In genomic region chr7:99523837-99524236, GRCm38 (mm10) we compare ENCODE assay signal across 20 mouse cellular contexts. TPM values are rescaled to one million over a fixed set of nuclear protein-coding genes. Genes with fewer than 3 reads are reported as not detected.
DNase-seq lines count a peak whose midpoint lies in the region; ATAC-seq and TF ChIP-seq lines count a peak whose summit lies in the region.
"Had no signal": no experiment of that assay in that cellular context is flagged by ENCODE, and none has a peak within 500 bp of the region (broad histone marks: within the 10 kb centered on the region; RNA-seq: fewer than 3 reads in every experiment).

No protein-coding gene starts in this region.

- no peak overlapping the region for H3K4me3 ChIP-seq in kidney, embryonic 14.5 days (ENCODE audit: low read length)
- H3K4me3 ChIP-seq in liver, adult 2 months (ENCODE audit: insufficient read depth, low read depth, low read length): no peak overlapping the region
- no peak overlapping the region for H3K4me3 ChIP-seq in liver, postnatal 0 days (ENCODE audit: low read depth, low read length)
- no peak overlapping the region for H3K4me3 ChIP-seq in lung, embryonic 16.5 days (ENCODE audit: low read length)
- H3K4me3 ChIP-seq: embryonic facial prominence, embryonic 10.5 days; forebrain, embryonic 13.5 days; heart, adult 2 months; heart, embryonic 15.5 days had no signal

- no peaks in the 10 kb centered on the region for H3K4me1 ChIP-seq in kidney, embryonic 14.5 days (ENCODE audit: control insufficient read depth, insufficient read depth, low read length)
- peaks cover 2% of the 10 kb centered on the region; the same call in 1 of the 2 replicates for H3K4me1 ChIP-seq in liver, adult 2 months (ENCODE audit: control insufficient read depth, insufficient read depth, low read length)
- peaks cover 4% of the 10 kb centered on the region; the same call in 1 of the 2 replicates for H3K4me1 ChIP-seq in liver, postnatal 0 days (ENCODE audit: insufficient read depth)
- H3K4me1 ChIP-seq in lung, embryonic 16.5 days (replicated peaks; ENCODE audit: control insufficient read depth, insufficient read depth, low read length): peaks cover 12% of the 10 kb centered on the region
- H3K4me1 ChIP-seq: embryonic facial prominence, embryonic 10.5 days; forebrain, embryonic 13.5 days; heart, embryonic 15.5 days had no signal

- no peaks in the 10 kb centered on the region for H3K9me3 ChIP-seq in kidney, embryonic 14.5 days (ENCODE audit: control insufficient read depth, low read length)
- no peaks in the 10 kb centered on the region for H3K9me3 ChIP-seq in liver, postnatal 0 days (ENCODE audit: low read length)
- no peaks in the 10 kb centered on the region for H3K9me3 ChIP-seq in lung, embryonic 16.5 days (ENCODE audit: control insufficient read depth, low read length)
- H3K9me3 ChIP-seq: embryonic facial prominence, embryonic 10.5 days; forebrain, embryonic 13.5 days; heart, embryonic 15.5 days had no signal

- no peaks in the 10 kb centered on the region for H3K27me3 ChIP-seq in kidney, embryonic 14.5 days (ENCODE audit: control insufficient read depth, insufficient read depth, low read length)
- no peaks in the 10 kb centered on the region for H3K27me3 ChIP-seq in liver, adult 2 months (ENCODE audit: control insufficient read depth, insufficient read depth, low read length)
- H3K27me3 ChIP-seq in liver, postnatal 0 days (ENCODE audit: insufficient read depth, low read length): no peaks in the 10 kb centered on the region
- no peaks in the 10 kb centered on the region for H3K27me3 ChIP-seq in lung, embryonic 16.5 days (ENCODE audit: control insufficient read depth, insufficient read depth, low read depth, low read length)
- H3K27me3 ChIP-seq: forebrain, embryonic 13.5 days; heart, embryonic 15.5 days had no signal

- ATAC-seq in kidney, embryonic 14.5 days (ENCODE audit: low FRiP score, low TSS enrichment): no peak
- ATAC-seq in liver, postnatal 0 days: no peak
- no peak for ATAC-seq in lung, embryonic 16.5 days (ENCODE audit: low read depth)
- ATAC-seq: forebrain, embryonic 13.5 days; forebrain, postnatal 0 days had no signal

- H3K9ac ChIP-seq in kidney, embryonic 14.5 days (ENCODE audit: low read depth, low read length): no peak overlapping the region
- no peak overlapping the region for H3K9ac ChIP-seq in liver, adult 2 months (ENCODE audit: low read depth, low read length)
- H3K9ac ChIP-seq in liver, postnatal 0 days (replicated peaks): no peak overlapping the region
- no peak overlapping the region for H3K9ac ChIP-seq in lung, embryonic 16.5 days (ENCODE audit: low read length)
- H3K9ac ChIP-seq: forebrain, embryonic 13.5 days; forebrain, postnatal 0 days; heart, embryonic 15.5 days had no signal

- no peaks in the 10 kb centered on the region for H3K79me2 ChIP-seq in liver, adult 2 months (ENCODE audit: control insufficient read depth, insufficient read depth, low read length)

- no peaks in the 10 kb centered on the region for H3K36me3 ChIP-seq in kidney, embryonic 14.5 days (ENCODE audit: control insufficient read depth, insufficient read depth, low read length)
- no peaks in the 10 kb centered on the region for H3K36me3 ChIP-seq in liver, adult 2 months (ENCODE audit: control insufficient read depth, insufficient read depth, low read length)
- no peaks in the 10 kb centered on the region for H3K36me3 ChIP-seq in liver, postnatal 0 days (replicated peaks; ENCODE audit: insufficient read depth, low read length)
- H3K36me3 ChIP-seq in lung, embryonic 16.5 days (ENCODE audit: control insufficient read depth, insufficient read depth, low read length): no peaks in the 10 kb centered on the region
- H3K36me3 ChIP-seq: embryonic facial prominence, embryonic 10.5 days; heart, embryonic 15.5 days had no signal

- TF ChIP-seq POLR2A in liver, adult 2 months (IDR thresholded peaks at IDR 0.05; ENCODE audit: extremely low read depth, insufficient read depth, low read length): no peak

- DNase-seq in kidney, adult 9 months: peak; percentile 60
- peak; percentile 42 for DNase-seq in liver, adult 2 months (ENCODE audit: extremely low read depth, low read depth, low spot score)
- no peak for DNase-seq in liver, postnatal 0 days
- no peak for DNase-seq in lung, postnatal 25 days (ENCODE audit: low spot score)
- DNase-seq: adrenal gland, adult 8-10 months; adrenal gland, postnatal 36 days; cerebellum, adult 2 months; cerebellum, postnatal 10 days; forebrain, postnatal 0 days; gastrocnemius, postnatal 14 days; heart, adult 2 months; heart, postnatal 14 days had no signal

- no peak for TF ChIP-seq EP300 in liver, postnatal 0 days (IDR thresholded peaks at IDR 0.05; ENCODE audit: low read depth)

- no peak for TF ChIP-seq CTCF in liver, adult 2 months (IDR thresholded peaks at IDR 0.05; ENCODE audit: low read depth, low read length)
- no peak for TF ChIP-seq CTCF in liver, postnatal 0 days (IDR thresholded peaks at IDR 0.05; ENCODE audit: low read depth)

- no peak overlapping the region for H3K4me2 ChIP-seq in kidney, embryonic 14.5 days (replicated peaks; ENCODE audit: low read depth, low read length)
- no peak overlapping the region for H3K4me2 ChIP-seq in liver, postnatal 0 days (ENCODE audit: low read depth, low read length)
- H3K4me2 ChIP-seq in lung, embryonic 16.5 days (ENCODE audit: low read depth, low read length): no peak overlapping the region
- H3K4me2 ChIP-seq: forebrain, embryonic 13.5 days; heart, embryonic 11.5 days; heart, embryonic 15.5 days had no signal

- WGBS in kidney, embryonic 14.5 days: 78% methylated on average over 1 of the region's 1 CpGs
- 23% methylated on average over 1 of the region's 1 CpGs for WGBS in liver, adult 2 months
- WGBS in liver, postnatal 0 days (ENCODE audit: insufficient replicate concordance): 62% methylated on average over 1 of the region's 1 CpGs
- WGBS in lung, embryonic 16.5 days: 66% methylated on average over 1 of the region's 1 CpGs

- H3K27ac ChIP-seq in kidney, embryonic 14.5 days (ENCODE audit: low read depth, low read length): no peak overlapping the region
- no peak overlapping the region for H3K27ac ChIP-seq in liver, adult 2 months (replicated peaks; ENCODE audit: insufficient read depth, low read depth, low read length)
- no peak overlapping the region for H3K27ac ChIP-seq in liver, postnatal 0 days (ENCODE audit: low read depth)
- peak overlapping the region; percentile 78 for H3K27ac ChIP-seq in lung, embryonic 16.5 days (ENCODE audit: low read length)
- H3K27ac ChIP-seq: embryonic facial prominence, embryonic 10.5 days; forebrain, embryonic 13.5 days; heart, adult 2 months; heart, embryonic 15.5 days had no signal

RNA-seq across cellular contexts. Expression of gene Arrb1, which starts 11.4 kb away (rescaled TPM):
- 3.5 and 3.6 TPM in 2 replicates for polyA plus RNA-seq in kidney, embryonic 14.5 days (2014; fragmentation: Nextera tagmentation; extraction: Ambion mirVana)
- 6.5 and 9.5 TPM in 2 replicates for total RNA-seq in liver, adult 2 months (2014; rRNA removed)
- 5.3 and 6.2 TPM in 2 replicates for polyA plus RNA-seq in liver, adult 2 months (2012; rRNA removed)
- polyA plus RNA-seq in liver, postnatal 0 days (2015; fragmentation: Nextera tagmentation; extraction: Ambion mirVana): 20.1 and 21.8 TPM in 2 replicates
- polyA plus RNA-seq in lung, embryonic 16.5 days (2015; fragmentation: Nextera tagmentation; extraction: Ambion mirVana): 20.6 and 20.9 TPM in 2 replicates

RNA-seq across cellular contexts. Expression of gene Rps3, which starts 40.3 kb away (rescaled TPM):
- polyA plus RNA-seq in kidney, embryonic 14.5 days (2014; fragmentation: Nextera tagmentation; extraction: Ambion mirVana): 870 and 995 TPM in 2 replicates
- total RNA-seq in liver, adult 2 months (2014; rRNA removed): 462 and 473 TPM in 2 replicates
- 147 and 154 TPM in 2 replicates for polyA plus RNA-seq in liver, adult 2 months (2012; rRNA removed)
- polyA plus RNA-seq in liver, postnatal 0 days (2015; fragmentation: Nextera tagmentation; extraction: Ambion mirVana): 472 TPM in 2 replicates
- polyA plus RNA-seq in lung, embryonic 16.5 days (2015; fragmentation: Nextera tagmentation; extraction: Ambion mirVana): 818 and 826 TPM in 2 replicates

RNA-seq across cellular contexts. Expression of gene Klhl35, which starts 58.0 kb away (rescaled TPM):
- 1.1 and 1.5 TPM in 2 replicates for polyA plus RNA-seq in kidney, embryonic 14.5 days (2014; fragmentation: Nextera tagmentation; extraction: Ambion mirVana)
- 0.13 TPM in 1 of 2 replicates, not detected in the other for total RNA-seq in liver, adult 2 months (2014; rRNA removed)
- 0.11 TPM in 1 of 2 replicates, not detected in the other for polyA plus RNA-seq in liver, adult 2 months (2012; rRNA removed)
- 0.35 and 0.37 TPM in 2 replicates for polyA plus RNA-seq in liver, postnatal 0 days (2015; fragmentation: Nextera tagmentation; extraction: Ambion mirVana)
- 0.24 and 0.30 TPM in 2 replicates for polyA plus RNA-seq in lung, embryonic 16.5 days (2015; fragmentation: Nextera tagmentation; extraction: Ambion mirVana)
- total RNA-seq: gastrocnemius, adult 18-20 months; hematopoietic stem cell, adult 5-6 weeks had no signal

Comparison
In these comparisons a context has a peak if more than half of its experiments do, and no peak if none do; other contexts are left out.
1. DNase-seq: peak in kidney, adult 9 months (single experiment) and liver, adult 2 months (single experiment); none in liver, postnatal 0 days (single experiment) and lung, postnatal 25 days (single experiment).